Mouse (Mus musculus): ENCODE measurements around the gene Lgals7. TPM values are rescaled to one million over a fixed set of nuclear protein-coding genes. Genes with fewer than 3 reads are reported as not detected.

The Lgals7 gene
- polyA plus RNA-seq, 1 experiment from 2014 or later: 0.74 TPM

DNA sequence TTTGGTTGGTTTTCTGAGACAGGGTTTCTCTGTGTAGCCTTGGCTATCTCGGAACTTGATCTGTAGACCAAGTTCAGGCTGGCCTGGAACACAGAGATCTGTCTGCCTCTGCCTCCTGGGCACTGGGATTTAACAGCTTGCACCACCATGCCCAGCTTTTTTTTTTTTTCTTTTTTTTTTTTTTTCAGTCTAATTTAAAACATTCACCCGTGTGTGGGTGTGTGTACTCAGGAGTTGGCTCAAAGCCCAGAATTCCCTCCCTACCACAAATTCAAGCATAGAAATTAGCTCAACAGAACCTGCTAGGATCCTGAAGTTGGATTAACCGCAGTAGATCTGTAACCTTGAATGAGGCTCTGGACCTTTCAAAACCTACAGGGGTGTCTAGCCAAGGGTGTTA is 36.3 kb upstream of the Lgals7 start:
- CTCF ChIA-PET: interaction anchor here (1.0 to 3.6 kb wide), 4 partner anchors 9 to 41 kb away, joined by 3 to 11 read pairs (median 4); no protein-coding TSS in a partner anchor
- no peak for TF ChIP-seq CTCF (IDR thresholded peaks at IDR 0.05)
- in situ Hi-C loops (cut with MboI; ENCODE audit: low pct_unique_long_range_greater_than_20kb): loop anchor here (5.0 to 10.0 kb wide), 2 partner anchors 40 to 1727 kb away; partner anchors contain the start of genes Hspb6, Lin37 and Proser3
- H3K27me3 ChIP-seq: no peaks in the 10 kb centered on the region
- POLR2A ChIA-PET: interaction anchor here (0.5 to 0.7 kb wide), 4 partner anchors 16 to 515 kb away, joined by 3 to 5 read pairs (median 4); no protein-coding TSS in a partner anchor
- DNase-seq (ENCODE audit: low read depth, low spot score): no peak
- ATAC-seq: no peak

DNA sequence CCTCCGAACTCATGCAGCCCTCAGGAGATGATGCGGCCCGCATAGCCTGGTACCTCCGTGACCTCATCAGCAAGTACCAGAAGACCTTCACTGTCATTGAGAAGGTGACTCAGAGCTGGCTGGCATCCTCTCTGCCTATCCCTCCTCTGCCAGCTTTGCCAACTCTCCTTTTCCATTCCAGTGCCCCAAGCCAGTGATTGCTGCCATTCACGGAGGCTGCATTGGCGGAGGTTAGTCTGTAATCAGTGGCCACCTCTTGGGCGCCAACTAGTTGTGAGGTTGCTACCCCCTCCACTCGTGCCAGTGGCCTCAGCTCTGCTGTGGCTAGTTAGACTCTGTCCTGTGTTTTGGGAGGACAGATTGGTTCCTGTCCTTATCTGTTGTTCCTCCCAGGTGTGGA is 33.8 kb upstream of the Lgals7 start:
- in situ Hi-C loops (cut with MboI; ENCODE audit: low pct_unique_long_range_greater_than_20kb): loop anchor here (5.0 to 10.0 kb wide), 2 partner anchors 37 to 1725 kb away; partner anchors contain the start of genes Hspb6, Lin37 and Proser3
- no peak for ATAC-seq
- POLR2A ChIA-PET: interaction anchor here (0.6 to 1.1 kb wide), 2 partner anchors 18 to 28 kb away, joined by 3 to 8 read pairs; no protein-coding TSS in a partner anchor
- CTCF ChIA-PET: no interaction called here
- no peak for DNase-seq (ENCODE audit: low read depth, low spot score)
- H3K27me3 ChIP-seq: no peaks in the 10 kb centered on the region
- no peak for TF ChIP-seq CTCF (IDR thresholded peaks at IDR 0.05)

DNA sequence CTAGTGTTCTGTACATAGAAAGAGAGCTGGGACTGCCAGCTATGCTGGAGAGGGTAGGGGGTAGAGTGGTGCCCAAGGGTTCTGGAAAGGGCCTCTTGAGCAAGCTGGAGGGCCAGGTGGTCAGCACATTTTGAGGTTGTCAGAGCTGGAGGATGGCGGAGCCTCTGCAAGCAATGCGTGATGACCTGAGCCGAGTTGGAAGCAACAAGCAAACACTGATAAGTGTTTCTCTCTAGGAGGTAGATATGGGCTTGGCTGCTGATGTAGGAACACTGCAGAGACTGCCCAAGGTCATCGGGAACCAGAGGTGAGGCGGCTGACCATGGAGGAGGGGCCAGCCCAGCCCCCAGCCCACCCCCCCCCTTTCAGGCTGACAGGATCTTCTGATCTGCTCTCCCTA is 32.7 kb upstream of the Lgals7 start:
- in situ Hi-C loops (cut with MboI; ENCODE audit: low pct_unique_long_range_greater_than_20kb): no loop called here
- no peak for ATAC-seq
- ChIA-PET CTCF (interaction anchor here (1.0 kb wide), 1 partner anchor 36 kb away, joined by 3 read pairs; no protein-coding TSS in a partner anchor), POLR2A (interaction anchor here (1.1 kb wide), 1 partner anchor 20 kb away, joined by 8 read pairs; no protein-coding TSS in a partner anchor)
- no peak for TF ChIP-seq CTCF (IDR thresholded peaks at IDR 0.05)
- DNase-seq (ENCODE audit: low read depth, low spot score): no peak
- H3K27me3 ChIP-seq: no peaks in the 10 kb centered on the region

DNA sequence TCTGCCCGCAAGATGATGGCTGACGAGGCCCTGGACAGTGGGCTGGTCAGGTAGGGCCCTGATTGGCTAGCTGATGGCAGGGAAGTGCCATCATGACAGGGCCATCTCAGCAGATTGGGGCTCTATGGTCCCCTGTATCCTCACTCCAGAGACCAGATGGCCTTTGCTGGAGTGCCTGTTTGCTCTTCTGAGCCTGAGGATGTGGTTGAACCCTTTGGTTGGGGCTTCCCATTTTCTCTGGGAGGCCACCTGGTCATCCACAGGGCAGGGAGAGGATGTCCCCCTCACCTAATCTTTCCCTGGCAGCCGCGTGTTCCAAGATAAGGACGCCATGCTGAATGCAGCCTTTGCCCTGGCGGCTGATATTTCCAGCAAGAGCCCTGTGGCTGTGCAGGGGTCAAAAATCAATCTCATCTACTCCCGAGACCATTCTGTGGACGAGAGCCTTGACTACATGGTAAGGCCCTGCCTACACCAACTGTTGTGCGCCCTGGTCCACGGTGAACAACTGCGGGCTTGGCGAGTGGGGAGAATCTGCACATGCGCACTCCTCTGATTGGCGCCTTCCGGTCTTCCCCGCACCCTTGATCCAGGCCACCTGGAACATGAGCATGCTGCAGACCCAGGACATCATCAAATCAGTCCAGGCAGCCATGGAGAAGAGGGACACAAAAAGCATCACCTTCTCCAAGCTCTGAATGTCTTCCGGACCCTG is 32.1 kb upstream of the Lgals7 start:
- TF ChIP-seq CTCF (IDR thresholded peaks at IDR 0.05): no peak
- CTCF ChIA-PET: interaction anchor here (1.0 kb wide), 1 partner anchor 36 kb away, joined by 3 read pairs; no protein-coding TSS in a partner anchor
- no peak for DNase-seq (ENCODE audit: low read depth, low spot score)
- no peaks in the 10 kb centered on the region for H3K27me3 ChIP-seq
- in situ Hi-C loops (cut with MboI; ENCODE audit: low pct_unique_long_range_greater_than_20kb): no loop called here
- POLR2A ChIA-PET: interaction anchor here (0.6 kb wide), 2 partner anchors 26 to 38 kb away, joined by 3 read pairs; no protein-coding TSS in a partner anchor
- ATAC-seq: no peak

DNA sequence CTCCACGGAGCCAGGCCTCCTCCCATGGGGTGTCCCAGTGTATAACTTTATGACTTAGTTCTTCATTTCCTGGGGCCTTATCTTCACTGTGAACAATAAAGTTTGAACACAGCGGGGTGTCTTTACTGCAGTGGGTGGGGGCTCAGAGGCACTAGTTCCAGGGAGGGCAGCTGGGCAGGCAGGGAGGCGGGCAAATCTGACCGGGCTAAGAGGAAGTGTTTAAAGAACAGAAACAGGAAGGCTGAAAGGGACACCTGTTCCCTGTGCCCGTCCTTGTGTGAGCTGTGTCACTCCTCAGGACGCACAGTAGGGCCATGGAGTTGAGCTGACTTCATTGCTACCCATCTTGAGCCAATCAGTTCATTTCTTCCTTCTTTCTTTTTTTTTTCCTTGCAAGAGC is 31.5 kb upstream of the Lgals7 start:
- no peak for TF ChIP-seq CTCF (IDR thresholded peaks at IDR 0.05)
- ChIA-PET POLR2A (interaction anchor here (0.6 kb wide), 2 partner anchors 26 to 37 kb away, joined by 3 read pairs; no protein-coding TSS in a partner anchor), CTCF (interaction anchor here (0.7 kb wide), 1 partner anchor 13 kb away, joined by 3 read pairs; no protein-coding TSS in a partner anchor)
- H3K27me3 ChIP-seq: no peaks in the 10 kb centered on the region
- DNase-seq (ENCODE audit: low read depth, low spot score) (no peak), ATAC-seq (no peak)
- in situ Hi-C loops (cut with MboI; ENCODE audit: low pct_unique_long_range_greater_than_20kb): no loop called here

DNA sequence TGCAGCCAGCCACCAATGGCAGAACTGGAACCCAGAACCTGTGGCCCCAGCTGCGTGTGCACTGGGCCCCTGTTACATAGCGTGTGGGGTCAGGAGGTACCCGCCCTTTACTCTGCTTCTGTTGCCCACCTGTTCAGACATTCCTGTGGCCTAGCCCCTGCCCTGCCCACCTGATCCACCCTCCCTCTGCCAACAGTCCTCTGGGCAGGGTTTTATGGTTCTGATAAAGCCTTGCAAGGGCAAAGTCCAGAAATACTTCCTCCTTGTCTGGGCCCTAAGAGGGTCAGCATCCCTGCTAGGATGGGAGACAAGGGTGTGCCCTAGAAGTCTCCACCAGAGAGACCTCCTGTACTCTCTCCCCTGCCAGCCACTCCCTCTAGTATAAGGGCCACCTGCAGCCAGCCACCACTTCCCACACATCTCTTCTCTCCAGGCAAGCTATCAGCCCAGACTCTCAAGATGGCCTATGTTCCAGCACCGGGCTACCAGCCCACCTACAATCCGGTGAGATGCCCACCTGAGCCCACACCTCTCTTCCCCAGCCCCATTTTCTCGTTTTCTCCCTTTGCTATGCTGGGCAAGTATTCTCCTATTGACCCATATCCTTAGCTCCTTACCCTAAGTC is 29.8 kb upstream of the Lgals7 start, which contains the start of gene Lgals4:
Gene Lgals4 (plus strand): TSS at position 132 of the 625 bp plus-strand sequence.
- ChIA-PET POLR2A (no interaction called here), CTCF (no interaction called here)
- H3K27me3 ChIP-seq: no peaks in the 10 kb centered on the region
- in situ Hi-C loops (cut with MboI; ENCODE audit: low pct_unique_long_range_greater_than_20kb): no loop called here
- TF ChIP-seq CTCF (IDR thresholded peaks at IDR 0.05): no peak
- ATAC-seq (no peak), DNase-seq (ENCODE audit: low read depth, low spot score) (no peak)

DNA sequence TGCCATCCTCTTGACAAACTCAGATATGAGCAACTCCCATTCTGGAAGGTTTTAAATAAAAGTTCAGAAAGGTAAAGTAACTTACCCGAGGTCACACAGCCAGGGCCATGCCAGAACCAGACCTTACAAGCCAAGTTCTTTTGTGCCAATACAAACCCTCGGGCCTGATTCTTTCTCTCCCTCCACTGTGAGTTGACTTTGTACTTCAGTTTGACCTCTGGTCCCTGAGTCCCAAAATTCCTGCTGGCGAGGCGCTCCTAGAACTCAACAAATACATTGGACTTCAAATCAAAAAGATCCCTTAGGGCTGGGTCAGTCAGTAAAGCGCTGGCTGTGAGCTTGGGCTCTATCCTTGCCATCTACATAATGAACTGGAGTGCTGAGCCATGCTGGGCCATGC is 26.7 kb upstream of the Lgals7 start:
- TF ChIP-seq CTCF (IDR thresholded peaks at IDR 0.05): no peak
- no peaks in the 10 kb centered on the region for H3K27me3 ChIP-seq
- ChIA-PET CTCF (no interaction called here), POLR2A (no interaction called here)
- in situ Hi-C loops (cut with MboI; ENCODE audit: low pct_unique_long_range_greater_than_20kb): no loop called here
- ATAC-seq (no peak), DNase-seq (ENCODE audit: low read depth, low spot score) (no peak)

DNA sequence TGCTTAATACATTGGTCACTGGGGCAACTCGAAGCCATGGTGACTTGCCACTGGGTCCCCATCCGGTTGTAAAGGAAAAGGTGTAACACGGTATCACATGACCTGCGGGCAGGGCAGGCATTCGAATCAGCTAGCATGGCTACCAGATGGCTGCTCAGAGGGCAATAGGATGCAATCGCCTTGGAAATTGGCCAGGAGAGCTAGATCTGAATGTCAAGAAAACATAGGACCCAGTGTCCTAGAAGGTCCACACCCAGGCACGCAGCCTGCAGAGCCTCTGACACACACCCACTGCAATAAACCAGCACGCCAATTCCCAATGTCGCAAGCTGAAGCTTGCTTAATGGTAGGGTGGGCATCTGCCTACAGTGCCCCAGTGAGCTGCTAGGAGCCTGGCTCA is 25.3 kb upstream of the Lgals7 start:
- in situ Hi-C loops (cut with MboI; ENCODE audit: low pct_unique_long_range_greater_than_20kb): no loop called here
- ATAC-seq (no peak), DNase-seq (ENCODE audit: low read depth, low spot score) (no peak)
- ChIA-PET POLR2A (interaction anchor here (0.5 to 0.9 kb wide), 2 partner anchors 18 to 219 kb away, joined by 3 read pairs; no protein-coding TSS in a partner anchor), CTCF (interaction anchor here (1.1 kb wide), 1 partner anchor 26 kb away, joined by 3 read pairs; no protein-coding TSS in a partner anchor)
- H3K27me3 ChIP-seq: no peaks in the 10 kb centered on the region
- no peak for TF ChIP-seq CTCF (IDR thresholded peaks at IDR 0.05)

DNA sequence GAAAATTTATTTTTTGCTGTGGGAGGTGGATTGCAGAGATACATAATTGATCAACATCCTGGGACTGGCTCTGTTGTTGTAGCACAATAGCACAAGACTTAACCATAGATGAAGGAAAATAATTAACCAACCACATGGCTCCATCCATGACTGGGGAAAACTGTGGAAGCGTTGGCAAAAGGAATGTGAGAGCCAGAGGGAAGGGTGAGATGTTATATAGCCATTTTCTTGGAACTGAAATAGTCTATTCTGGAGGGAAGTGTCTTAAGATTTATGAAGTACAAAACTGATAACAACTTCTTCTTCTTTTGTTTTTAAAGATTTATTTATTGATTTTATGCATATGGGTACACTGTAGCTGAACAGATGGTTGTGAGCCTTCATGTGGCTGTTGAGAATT is 16.4 kb upstream of the Lgals7 start:
- in situ Hi-C loops (cut with MboI; ENCODE audit: low pct_unique_long_range_greater_than_20kb): no loop called here
- ChIA-PET CTCF (no interaction called here), POLR2A (no interaction called here)
- ATAC-seq (no peak), DNase-seq (ENCODE audit: low read depth, low spot score) (no peak)
- no peak for TF ChIP-seq CTCF (IDR thresholded peaks at IDR 0.05)
- no peaks in the 10 kb centered on the region for H3K27me3 ChIP-seq

DNA sequence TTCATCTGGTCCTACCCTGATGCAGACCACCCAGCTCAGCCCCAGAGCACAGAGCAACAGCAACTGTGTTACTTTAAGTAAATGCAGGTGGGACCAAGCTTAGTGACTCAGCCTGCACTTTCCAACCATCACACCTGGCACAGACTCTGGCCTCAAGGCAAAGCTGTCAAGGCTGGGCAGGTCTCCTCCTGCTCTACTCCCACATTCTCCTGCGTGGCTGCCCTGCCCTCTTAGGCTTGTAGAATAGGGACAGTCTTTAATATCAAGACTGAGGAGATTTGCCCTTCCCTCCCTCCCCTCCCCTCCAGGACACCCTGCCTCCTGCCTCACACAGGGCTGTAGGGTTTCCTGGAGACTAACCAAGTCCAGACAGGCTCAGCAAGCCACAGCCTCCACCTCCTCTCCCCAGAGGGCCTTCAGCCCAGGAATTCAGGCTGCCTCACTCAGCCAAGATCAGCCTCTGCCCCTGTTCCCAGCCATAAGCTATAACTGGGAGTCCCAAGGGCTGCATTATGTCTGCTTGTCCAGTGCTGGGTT is 13.9 kb upstream of the Lgals7 start:
- no peak for TF ChIP-seq CTCF (IDR thresholded peaks at IDR 0.05)
- ChIA-PET POLR2A (no interaction called here), CTCF (interaction anchor here (1.4 to 1.9 kb wide), 2 partner anchors 10 to 18 kb away, joined by 5 to 7 read pairs; no protein-coding TSS in a partner anchor)
- in situ Hi-C loops (cut with MboI; ENCODE audit: low pct_unique_long_range_greater_than_20kb): no loop called here
- peak; percentile 67 for ATAC-seq
- DNase-seq (ENCODE audit: low read depth, low spot score): no peak
- H3K27me3 ChIP-seq: no peaks in the 10 kb centered on the region
